Mouse (Mus musculus): Measurements from ENCODE around the gene Gm15517. TPM values are rescaled to one million over a fixed set of nuclear protein-coding genes. Genes with fewer than 3 reads are reported as not detected.

Gm15517 gene
- polyA plus RNA-seq, 1 experiment, result not detected

GRCm38 (mm10) chr7:44310878-44311712 is 49.8 kb downstream of the Gm15517 start:
- Histone ChIP-seq H3K27me3 (ENCODE audit: control insufficient read depth) (peaks cover 67% of the 10 kb centered on the region), H3K4me1 (ENCODE audit: control insufficient read depth) (peaks cover under 1% of the 10 kb centered on the region; the same call in 1 of the 2 replicates), H3K9me3 (ENCODE audit: control insufficient read depth, low read length) (no peaks in the 10 kb centered on the region), H3K36me3 (ENCODE audit: control insufficient read depth) (no peaks in the 10 kb centered on the region), H3K4me3 (replicated peaks) (no peak overlapping the region)
- TF ChIP-seq TAL1 (IDR thresholded peaks at IDR 0.05; ENCODE audit: low read length) (no peak), GATA1 (IDR thresholded peaks at IDR 0.05; ENCODE audit: low read length) (no peak)

Other genes with a start within 250 kb of the Gm15517 start
- not detected in 2 replicates for gene Klk1b26, start 249.3 kb upstream of the Gm15517 start, polyA plus RNA-seq (2012)
- not detected in 2 replicates for gene Klk1b27, start 209.2 kb upstream of the Gm15517 start, polyA plus RNA-seq (2012)
- gene Klk1b21, start 159.1 kb upstream of the Gm15517 start, polyA plus RNA-seq (2012), result not detected in 2 replicates
- gene Klk1b22, start 148.8 kb upstream of the Gm15517 start, polyA plus RNA-seq (2012), result not detected in 2 replicates
- not detected in 2 replicates for gene Klk1b16, start 124.7 kb upstream of the Gm15517 start, polyA plus RNA-seq (2012)
- not detected in 2 replicates for gene Klk1b24, start 73.2 kb upstream of the Gm15517 start, polyA plus RNA-seq (2012)
- gene Klk1b3, start 63.3 kb upstream of the Gm15517 start, polyA plus RNA-seq (2012), result not detected in 2 replicates
- not detected in 2 replicates for gene Klk1b4, start 54.0 kb upstream of the Gm15517 start, polyA plus RNA-seq (2012)
- gene Klk1b5, start 45.5 kb upstream of the Gm15517 start, polyA plus RNA-seq (2012), result not detected in 2 replicates
- gene Klk1, start 36.1 kb upstream of the Gm15517 start, polyA plus RNA-seq (2012), result not detected in 2 replicates
- not detected in 2 replicates for gene Gm36864, start 25.3 kb upstream of the Gm15517 start, polyA plus RNA-seq (2012)
- gene 1700028J19Rik, start 14.8 kb upstream of the Gm15517 start, polyA plus RNA-seq (2012), result 0.18 TPM in 1 of 2 replicates, not detected in the other
- gene 2410002F23Rik, start 14.7 kb upstream of the Gm15517 start, polyA plus RNA-seq (2012), result 5.6 and 5.9 TPM in 2 replicates
- not detected in 2 replicates for gene Acp4, start 4.1 kb upstream of the Gm15517 start, polyA plus RNA-seq (2012)
- gene Clec11a, start 45.5 kb downstream of the Gm15517 start, polyA plus RNA-seq (2012), result 0.01 TPM in 1 of 2 replicates, not detected in the other
- 0.01 TPM in 2 replicates for gene Shank1, start 48.8 kb downstream of the Gm15517 start, polyA plus RNA-seq (2012)
- gene Syt3, start 122.7 kb downstream of the Gm15517 start, polyA plus RNA-seq (2012), result not detected in 2 replicates
- 0.04 and 0.06 TPM in 2 replicates for gene 1700008O03Rik, start 124.4 kb downstream of the Gm15517 start, polyA plus RNA-seq (2012)
- gene Lrrc4b, start 167.6 kb downstream of the Gm15517 start, polyA plus RNA-seq (2012), result not detected in 2 replicates
- 0.17 and 0.50 TPM in 2 replicates for gene Aspdh, start 203.9 kb downstream of the Gm15517 start, polyA plus RNA-seq (2012)
- gene Josd2, start 206.5 kb downstream of the Gm15517 start, polyA plus RNA-seq (2012), result 1,062 and 1,188 TPM in 2 replicates
- 26.0 and 30.5 TPM in 2 replicates for gene Emc10, start 235.1 kb downstream of the Gm15517 start, polyA plus RNA-seq (2012)
- gene Fam71e1, start 235.1 kb downstream of the Gm15517 start, polyA plus RNA-seq (2012), result 0.16 TPM in 1 of 2 replicates, not detected in the other